Mouse (Mus musculus) lung, adult 2 months (tissue): Measurements from ENCODE around the gene Lap3.

ENCODE experiments used
- CTCF ChIP-seq: fragments of 200-500 bp; IDR thresholded peaks from 2 replicates; pipeline ENCODE4 v1.5.1; 2011; ENCODE audit warnings: mild to moderate bottlenecking, low read length, control low read depth; ENCODE audit not compliant: insufficient read depth
- POLR2A ChIP-seq: fragments of 200-500 bp; IDR thresholded peaks from 2 replicates; pipeline ENCODE4 v1.6.1; 2011; ENCODE audit warnings: low read depth, mild to moderate bottlenecking, control low read depth, low read length, borderline replicate concordance; ENCODE audit errors: extremely low read depth

- TF ChIP-seq CTCF (no peak), POLR2A (no peak)
These were observed 15.6 kb upstream of the Lap3 start for GRCm38 (mm10) chr5:45477601-45478000.
